Mouse (Mus musculus): ENCODE measurements around the gene Hk1.

Gene Hk1

DNA sequence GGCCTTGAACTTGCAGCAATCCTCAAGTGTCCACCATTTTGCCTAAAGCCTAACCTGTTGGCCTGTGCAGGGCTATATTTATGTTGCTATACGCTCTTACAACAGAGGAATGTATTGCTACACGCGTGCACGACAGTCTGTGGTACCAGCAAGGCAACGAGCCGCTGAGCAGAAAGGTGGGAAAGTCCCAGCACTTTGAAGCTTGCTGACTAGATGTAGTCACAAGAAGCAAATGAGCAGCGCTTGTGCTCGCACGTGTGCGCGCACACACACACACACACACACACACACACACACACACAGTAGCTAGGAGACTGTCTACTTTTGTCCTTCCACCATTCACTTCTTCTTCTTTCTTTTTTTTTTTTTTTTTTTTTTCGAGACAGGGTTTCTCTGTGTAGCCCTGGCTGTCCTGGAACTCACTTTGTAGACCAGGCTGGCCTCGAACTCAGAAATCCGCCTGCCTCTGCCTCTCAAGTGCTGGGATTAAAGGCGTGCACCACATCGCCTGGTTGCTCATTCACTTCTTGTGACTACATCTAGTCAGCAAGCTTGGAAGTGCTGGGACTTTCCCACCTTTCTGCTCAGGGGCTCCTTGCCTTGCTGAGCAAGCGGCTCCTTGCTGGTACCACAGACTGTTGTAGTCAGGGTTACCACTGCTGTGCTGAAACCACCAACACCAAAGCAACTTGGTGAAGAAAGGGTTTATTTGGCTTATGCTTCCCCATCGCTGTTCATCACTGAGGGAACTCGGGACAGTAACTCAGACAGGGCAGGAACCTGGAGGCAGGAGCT is 102.0 kb downstream of the Hk1 start:
- DNase-seq (ENCODE audit: inconsistent age in 2 of 2, low spot score in 1 of 2): no peak

DNA sequence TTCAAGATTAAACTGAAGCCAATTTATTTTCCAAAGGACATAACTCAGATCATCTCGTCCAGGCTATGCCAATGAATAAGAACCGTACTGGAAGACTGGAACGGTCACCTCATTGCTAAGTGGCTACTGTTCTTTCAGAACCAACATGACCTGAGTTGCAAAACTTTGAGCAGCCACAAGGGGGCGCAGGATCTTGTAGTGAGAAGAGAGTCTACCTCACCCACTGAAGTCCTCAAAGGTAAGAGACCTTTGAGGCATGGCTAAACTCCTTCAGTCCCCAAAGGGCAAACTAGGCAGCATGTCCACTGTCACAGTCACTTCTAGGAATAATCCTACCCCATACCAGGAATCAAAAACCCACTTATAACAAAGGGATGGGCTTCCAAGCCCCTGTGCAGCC is 104.5 kb downstream of the Hk1 start:
- DNase-seq (ENCODE audit: inconsistent age in 2 of 2, low spot score in 1 of 2): peak; percentile 83 to 94

DNA sequence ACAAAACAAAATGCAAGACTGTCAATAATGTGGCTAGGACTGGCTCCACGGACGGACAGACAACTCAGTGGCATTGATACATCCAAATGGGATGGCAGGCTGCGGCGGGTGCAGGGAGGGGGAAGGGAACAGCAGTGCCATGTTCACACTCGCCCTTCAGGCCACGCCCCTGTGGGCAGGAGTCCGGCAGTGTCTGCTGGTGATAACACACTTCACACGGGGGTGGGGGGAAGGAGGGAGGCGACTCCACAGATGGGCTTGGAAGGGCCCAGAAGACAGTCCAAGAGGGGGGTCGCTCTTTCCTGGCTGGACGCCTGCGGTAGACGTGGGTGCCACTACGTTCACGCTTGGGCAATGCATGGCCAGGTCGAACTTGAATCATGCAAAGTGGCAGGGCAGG is 110.4 kb downstream of the Hk1 start:
- no peak for DNase-seq (ENCODE audit: inconsistent age in 2 of 2, low spot score in 1 of 2)

DNA sequence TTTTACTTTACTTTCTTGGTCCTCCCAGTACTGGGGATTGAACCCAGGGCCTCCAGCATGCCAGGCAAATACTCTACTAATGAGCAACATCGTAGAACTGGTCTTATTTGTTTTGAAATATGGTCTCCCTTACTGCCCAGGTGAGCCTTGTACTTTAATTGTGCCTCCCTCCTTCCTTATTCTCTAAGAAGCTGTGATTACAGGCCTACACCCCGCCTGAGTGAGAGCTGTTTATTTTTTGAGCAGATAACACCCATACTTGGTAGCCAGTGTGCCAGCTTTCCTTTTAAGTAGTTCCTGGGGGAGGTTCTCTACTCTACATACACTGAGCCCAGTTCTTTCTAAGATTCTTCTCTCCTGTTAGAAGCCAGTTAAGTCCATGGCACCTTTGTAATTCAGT is 115.4 kb downstream of the Hk1 start:
- no peak for DNase-seq (ENCODE audit: inconsistent age in 2 of 2, low spot score in 1 of 2)

DNA sequence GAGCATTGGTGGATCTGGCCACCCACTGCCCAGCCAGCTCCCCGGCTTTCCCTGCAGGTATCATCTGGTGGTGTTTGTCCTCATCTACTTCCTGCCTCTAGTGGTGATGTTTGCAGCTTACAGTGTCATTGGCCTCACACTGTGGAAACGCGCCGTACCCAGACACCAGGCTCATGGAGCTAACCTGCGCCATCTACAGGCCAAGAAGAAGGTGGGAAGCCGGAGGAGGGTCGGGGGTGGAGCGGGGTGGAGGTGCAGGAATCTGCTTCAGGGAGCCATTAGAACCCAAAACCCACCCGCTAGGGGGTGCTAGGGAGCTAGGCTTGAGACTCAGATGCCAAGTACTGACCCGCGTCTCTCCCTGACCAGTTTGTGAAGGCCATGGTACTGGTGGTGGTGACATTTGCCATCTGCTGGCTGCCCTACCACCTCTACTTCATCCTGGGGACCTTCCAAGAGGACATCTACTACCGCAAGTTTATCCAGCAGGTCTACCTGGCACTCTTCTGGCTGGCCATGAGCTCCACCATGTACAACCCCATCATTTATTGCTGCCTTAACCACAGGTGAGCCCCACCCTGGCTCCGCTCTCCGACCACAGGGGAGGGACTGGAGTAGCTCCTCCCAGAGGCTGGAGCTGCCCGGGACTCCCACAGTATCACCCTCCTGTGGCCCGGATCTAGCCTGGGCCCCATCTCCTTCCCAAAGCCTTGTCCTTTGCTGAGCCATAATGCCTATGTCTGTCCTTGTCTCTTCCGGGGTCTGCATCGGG is 118.4 kb downstream of the Hk1 start:
- peak; percentile 67 to 86 for DNase-seq (ENCODE audit: inconsistent age in 2 of 2, low spot score in 1 of 2)

DNA sequence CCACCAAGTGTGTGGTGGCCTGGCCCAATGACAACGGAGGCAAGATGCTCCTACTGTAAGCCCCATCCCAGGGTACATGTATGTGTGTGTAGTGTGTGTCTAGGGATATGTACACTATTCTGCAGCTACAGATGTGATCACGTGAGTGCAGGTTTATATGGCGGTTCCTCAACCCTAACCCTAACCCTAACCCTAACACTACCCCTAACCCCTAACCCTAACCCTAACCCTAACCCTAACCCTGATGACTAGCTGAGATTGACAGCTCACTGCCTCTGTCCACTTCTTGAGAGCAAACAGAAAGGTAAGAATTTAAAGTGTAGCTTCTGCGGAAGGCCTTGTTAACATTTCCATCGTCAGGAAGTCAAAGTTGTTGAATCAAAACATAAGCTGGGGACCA is 121.4 kb downstream of the Hk1 start:
- no peak for DNase-seq (ENCODE audit: inconsistent age in 2 of 2, low spot score in 1 of 2)

DNA sequence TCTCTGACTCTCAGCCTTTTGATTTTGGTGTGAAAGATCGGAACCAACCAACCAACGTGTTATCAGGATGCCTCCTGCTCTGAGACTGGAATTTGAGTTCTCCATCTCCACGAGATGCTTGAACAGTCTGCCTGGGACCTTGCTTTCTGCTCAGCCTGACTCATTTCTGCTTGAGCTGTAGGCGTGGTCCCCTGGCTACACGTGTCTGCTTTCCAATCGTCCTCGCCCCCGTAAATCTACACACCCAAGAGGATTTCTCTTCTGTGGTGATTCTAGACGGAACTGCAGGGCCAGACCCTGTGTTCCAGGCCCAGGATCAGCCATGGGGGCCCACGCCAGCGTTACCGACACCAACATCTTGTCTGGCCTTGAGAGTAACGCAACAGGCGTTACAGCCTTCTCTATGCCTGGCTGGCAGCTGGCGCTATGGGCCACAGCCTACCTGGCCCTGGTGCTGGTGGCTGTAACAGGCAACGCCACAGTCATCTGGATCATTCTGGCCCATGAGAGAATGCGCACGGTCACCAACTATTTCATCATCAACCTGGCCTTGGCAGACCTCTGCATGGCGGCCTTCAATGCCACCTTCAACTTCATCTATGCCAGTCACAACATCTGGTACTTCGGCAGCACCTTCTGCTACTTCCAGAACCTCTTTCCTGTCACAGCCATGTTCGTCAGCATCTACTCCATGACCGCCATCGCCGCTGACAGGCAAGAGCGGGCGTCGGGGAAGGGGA is 127.0 kb downstream of the Hk1 start:
- peak; percentile 63 to 88 for DNase-seq (ENCODE audit: inconsistent age in 2 of 2, low spot score in 1 of 2)

DNA sequence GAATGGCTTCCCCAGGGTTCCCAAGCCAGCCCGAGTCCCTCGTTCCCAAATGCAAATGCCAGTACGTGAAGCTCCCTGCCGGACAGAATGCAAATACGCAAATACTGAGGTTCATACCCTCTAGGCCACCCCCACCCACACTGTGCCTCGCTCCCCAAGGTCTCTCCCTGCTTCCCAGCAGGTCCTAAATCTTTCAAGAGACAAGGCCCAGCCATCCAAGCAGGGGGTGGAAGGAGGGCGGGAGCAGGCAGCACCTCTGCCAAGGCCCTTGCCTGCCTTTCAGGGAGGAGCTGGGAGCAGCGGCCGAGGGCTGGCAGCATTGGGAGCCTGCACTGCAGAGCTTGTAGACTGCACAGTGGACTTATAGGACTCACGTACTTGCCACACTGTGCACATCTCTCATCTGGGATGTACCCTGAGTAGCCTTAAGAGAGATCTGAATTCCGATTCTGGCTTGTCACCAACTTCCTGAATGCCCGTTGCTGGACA is 127.7 kb downstream of the Hk1 start, which contains the start of gene Tacr2:
Gene Tacr2 (plus strand): TSS at position 439 of the 489 bp plus-strand sequence.
- DNase-seq (ENCODE audit: inconsistent age in 2 of 2, low spot score in 1 of 2): peak; percentile 89 to 93

DNA sequence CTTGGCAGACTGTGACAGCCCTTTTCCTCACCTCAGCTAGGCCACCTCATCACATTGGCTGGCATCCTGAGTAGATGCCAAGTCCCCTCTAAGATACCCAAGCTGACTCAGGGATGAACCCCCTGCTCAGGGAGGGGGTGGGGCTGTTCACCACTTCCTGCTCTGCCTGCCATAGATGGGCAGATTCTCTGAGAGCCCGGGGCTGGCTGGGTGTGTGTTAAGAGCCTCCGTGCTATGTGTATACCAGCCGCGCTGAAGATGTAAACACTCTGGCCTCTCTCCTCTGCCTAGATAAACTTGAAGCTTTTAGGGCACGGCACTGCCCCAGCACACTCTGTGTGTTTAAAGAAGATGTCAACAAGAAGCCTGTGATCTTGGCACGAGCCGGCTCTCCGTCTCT is 131.9 kb downstream of the Hk1 start:
- DNase-seq (ENCODE audit: inconsistent age in 2 of 2, low spot score in 1 of 2): no peak

DNA sequence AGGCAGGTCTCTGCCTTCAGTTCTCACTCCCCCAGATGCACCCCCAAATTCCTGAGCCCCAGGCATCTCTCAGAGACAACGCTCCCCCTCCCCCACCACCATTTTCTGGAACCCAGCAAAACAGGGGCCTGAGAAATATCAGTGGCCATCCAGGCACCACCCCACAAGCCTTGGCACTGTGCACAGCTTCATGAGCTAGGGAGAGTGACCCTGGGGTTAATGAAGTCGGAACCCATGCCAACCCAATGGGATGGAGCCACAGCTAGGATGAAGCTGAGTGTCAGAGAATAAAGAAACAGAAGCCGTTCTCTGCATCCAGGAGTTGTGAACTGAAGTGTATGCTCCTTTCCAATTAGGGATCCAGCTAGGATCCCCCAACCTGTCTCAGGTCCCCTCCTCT is 132.6 kb downstream of the Hk1 start:
- no peak for DNase-seq (ENCODE audit: inconsistent age in 2 of 2, low spot score in 1 of 2)

DNA sequence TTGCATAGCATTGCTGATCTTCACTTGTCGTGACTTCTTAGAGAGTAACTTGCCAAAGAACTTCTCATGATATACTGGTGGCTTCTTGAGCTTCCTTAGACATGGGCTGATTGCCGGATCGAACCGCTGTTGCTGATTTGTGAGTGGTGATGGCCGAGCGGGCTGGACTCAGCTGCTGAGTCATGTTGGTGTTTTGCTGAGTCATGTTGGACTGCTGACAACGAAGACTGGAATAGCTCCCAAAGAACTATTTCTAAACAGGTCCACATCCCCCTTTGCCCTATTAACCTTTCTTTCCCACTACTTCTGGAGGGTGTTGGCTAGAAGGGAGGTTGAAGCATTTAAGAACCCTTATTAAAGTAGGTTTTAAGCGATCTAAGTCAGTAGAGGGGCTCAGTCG is 135.6 kb downstream of the Hk1 start:
- DNase-seq (ENCODE audit: inconsistent age in 2 of 2, low spot score in 1 of 2): peak in 1 of 2 experiments; percentile 56

DNA sequence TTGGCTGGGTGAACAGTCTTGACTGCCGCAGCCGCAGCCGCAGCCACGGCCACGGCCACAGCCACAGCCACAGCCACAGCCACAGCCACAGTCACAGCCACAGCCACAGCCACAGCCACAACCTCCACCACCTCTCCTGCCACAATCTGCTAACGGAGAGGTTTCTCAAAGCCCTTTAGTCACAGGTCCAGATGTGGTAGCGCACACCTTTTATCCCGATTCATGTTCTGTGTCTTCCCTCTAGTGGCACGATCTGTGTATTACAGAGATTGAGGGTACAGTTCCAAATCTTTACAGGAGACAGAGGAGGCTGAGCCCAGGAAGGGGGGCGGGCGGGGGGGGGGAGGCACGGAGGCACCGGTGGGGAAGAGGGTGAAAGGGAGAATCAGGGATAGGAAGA is 136.8 kb downstream of the Hk1 start:
- peak; percentile 45 to 87 for DNase-seq (ENCODE audit: inconsistent age in 2 of 2, low spot score in 1 of 2)

DNA sequence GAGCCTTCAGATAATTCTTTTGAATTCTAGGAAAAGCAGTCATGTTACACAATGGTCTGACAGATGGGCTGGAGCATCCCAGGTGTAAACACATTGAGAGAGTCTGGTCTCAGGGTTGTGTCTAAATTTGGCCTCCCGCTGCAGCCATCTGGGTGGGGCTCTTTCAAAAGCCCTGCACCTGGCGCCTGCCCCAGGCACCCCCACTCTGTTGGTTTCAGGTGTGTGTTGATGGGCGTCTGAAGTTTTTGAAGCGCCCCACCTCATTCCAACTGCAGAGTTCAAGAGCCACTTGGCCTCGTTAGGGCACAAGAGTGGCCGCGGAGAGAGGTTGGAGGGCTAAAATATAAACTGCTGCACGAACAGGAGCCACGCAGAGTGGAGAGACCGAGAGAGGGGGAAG is 137.3 kb downstream of the Hk1 start:
- DNase-seq (ENCODE audit: inconsistent age in 2 of 2, low spot score in 1 of 2): no peak

DNA sequence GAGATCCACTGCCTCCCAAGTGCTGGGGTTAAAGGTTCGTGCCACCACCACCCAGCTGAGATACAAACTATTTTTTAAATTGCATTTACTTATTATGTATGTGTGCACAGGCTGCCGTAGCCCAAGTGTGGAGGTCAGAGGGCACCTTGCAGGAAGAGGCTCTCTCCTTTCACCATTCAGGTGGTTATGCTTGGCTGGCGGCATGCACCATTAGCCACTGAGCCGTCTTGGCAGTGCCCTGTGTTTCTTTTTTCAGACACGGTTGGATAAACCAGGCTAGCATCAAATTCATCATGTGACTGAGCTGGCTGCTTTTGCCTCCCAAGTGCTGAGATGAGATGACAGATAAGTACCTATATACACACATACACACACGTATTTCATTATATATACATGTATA is 140.4 kb downstream of the Hk1 start:
- DNase-seq (ENCODE audit: inconsistent age in 2 of 2, low spot score in 1 of 2): no peak

DNA sequence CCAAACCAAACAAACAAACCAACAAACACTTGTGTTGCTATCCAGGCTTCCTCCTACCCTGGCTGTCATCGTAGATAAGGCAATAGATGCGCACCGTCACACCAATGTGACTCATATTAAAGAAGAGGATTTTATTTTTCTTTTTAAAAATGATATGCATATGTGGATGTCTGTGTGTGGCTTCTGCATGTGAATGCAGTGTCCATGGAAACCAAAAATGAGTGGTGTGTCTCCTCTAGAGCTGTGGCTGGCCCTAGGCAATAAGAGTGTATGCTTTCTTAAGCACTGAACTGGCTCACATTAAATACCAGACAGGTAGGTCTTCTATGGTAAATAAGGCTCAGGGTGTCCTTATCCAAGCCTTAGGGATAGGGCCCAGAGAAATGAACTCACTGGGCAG is 141.0 kb downstream of the Hk1 start:
- no peak for DNase-seq (ENCODE audit: inconsistent age in 2 of 2, low spot score in 1 of 2)

DNA sequence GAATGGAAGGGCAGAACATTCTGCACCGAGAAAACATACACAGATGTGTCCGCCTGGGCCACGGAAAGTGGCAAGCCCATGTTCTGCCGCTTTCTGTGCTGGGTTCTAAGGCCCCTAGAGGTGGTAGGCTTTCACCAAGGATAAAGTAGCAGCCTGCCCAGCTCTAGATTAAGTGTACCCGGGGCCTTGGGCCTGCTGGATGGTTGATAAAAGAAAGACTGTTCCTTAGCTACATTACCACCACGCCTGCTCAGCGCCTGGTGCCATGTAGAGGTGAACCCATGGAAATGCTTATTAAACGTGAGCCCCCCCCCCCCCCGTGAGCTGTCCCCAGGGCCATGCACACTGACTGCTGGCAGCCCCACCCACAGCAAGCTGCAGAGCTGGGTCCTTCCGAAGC is 142.5 kb downstream of the Hk1 start:
- no peak for DNase-seq (ENCODE audit: inconsistent age in 2 of 2, low spot score in 1 of 2)

DNA sequence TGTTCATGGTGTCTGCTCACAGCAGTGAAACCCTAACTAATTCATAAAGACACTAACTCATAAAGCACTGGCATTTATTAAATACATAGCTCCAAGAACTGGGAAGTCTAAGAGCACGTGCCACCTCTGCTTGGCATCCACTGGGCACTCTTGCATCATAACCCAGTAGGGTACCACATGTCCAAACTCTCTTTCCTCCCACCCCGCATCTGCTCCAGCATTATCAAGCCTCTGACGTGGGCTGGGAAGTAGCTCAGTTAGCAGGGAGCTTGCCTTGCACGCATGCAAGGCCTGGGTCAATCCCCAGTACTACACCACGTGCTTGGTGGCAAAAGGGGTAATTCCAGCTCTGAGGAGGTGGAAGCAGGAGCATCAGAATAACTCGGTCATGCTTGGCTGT is 143.5 kb downstream of the Hk1 start:
- no peak for DNase-seq (ENCODE audit: inconsistent age in 2 of 2, low spot score in 1 of 2)

DNA sequence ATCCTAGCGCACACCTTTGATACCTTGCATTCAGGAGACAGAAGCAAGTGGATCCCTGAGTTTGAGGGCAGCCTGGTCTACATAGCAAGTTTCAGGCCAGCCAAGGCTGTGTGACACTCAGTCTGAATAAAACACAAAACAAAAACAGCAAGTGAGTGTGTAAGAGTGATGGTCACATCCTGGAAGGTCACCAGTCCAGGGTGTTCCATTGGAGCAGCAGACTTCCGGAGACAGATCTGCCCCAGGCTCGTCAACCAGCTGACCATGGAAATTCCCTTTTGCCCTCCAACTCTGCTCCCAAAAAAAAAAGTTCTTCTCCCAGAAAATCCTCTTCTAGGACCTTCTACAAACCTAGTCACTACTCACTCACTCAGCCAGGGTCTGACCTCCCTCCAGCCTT is 147.9 kb downstream of the Hk1 start:
- DNase-seq (ENCODE audit: inconsistent age in 2 of 2, low spot score in 1 of 2): peak in 1 of 2 experiments; percentile 59

DNA sequence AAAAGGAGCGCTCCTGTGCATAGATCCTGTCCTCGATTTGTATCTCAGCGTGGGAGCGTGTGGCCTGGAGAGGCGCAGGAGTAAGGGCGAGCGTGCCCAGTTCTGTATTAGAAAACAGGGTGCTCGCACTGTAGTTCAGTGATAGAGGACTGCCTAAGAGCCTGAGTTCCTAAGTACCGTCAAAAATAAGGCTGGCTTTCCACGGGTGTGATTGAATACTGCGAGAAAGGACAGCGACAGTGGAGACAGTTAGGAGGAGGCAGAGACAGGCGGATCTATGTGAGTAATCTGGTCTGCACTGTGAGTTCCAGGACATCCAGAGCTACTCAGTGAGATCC is 148.3 kb downstream of the Hk1 start:
- DNase-seq (ENCODE audit: inconsistent age in 2 of 2, low spot score in 1 of 2): no peak

DNA sequence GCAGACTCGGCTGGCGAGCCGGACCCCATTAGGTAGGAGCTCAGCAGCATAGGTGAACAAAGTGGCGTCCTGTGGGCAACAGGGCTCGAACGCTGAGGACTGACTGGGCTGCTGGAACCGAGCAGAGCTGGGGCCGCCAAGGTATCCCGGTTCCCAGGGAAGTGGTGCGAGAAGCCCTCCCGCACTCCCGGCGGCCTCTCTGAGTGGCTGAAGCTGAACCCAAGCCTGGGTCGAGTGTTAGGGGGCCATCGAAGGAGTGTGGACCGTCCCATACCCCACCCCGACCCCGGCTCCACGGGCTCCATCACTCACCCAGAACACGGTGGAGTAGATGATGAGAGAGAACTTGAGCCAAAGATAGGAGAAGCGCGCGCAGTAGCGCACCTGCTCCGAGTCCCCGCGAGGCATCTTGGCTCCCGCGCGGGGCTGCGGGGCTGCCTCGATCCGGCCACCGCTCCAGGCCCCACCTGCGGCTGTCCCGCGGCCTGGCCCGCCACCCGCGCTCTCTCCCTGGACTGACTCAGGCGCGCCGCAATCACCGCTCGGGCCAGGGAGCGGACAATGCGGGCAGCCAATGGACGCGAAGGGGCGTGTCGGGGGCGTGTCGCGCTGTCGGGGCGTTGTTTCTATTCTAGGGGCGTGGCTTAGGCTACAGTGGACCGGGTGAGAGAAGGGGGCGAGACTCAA is 148.9 kb downstream of the Hk1 start, which contains the start of gene Tspan15:
Gene Tspan15 (minus strand): TSS at position 544 of the 687 bp plus-strand sequence.
- DNase-seq (ENCODE audit: inconsistent age in 2 of 2, low spot score in 1 of 2): peak; percentile 97 to 99

DNA sequence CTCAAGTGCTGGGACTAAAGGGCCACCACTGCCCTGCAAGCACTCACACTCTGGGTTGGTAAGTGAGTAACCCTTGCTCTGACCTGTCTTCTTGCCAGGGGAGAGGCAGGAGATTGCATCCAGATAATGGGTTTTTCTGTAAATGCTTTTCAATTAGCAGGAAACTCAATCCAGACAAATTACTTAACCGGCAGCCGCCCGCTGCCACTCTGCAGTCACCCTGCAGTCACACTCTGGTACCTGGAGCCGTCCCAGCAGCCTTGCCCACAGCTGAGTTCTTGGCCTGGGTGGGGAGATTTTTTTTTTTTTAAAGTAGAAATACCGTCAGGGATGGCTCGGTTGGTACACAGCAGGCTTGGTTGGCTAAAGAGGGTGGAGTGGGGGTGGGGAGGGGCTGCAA is 151.6 kb downstream of the Hk1 start:
- DNase-seq (ENCODE audit: inconsistent age in 2 of 2, low spot score in 1 of 2): peak in 1 of 2 experiments; percentile 48

Data from adrenal gland, adult (tissue).